Mouse (Mus musculus) stomach, postnatal 0 days (tissue): ENCODE data around the gene Mettl5. TPM values are rescaled to one million over a fixed set of nuclear protein-coding genes. Genes with fewer than 3 reads are reported as not detected.
A peak's percentile ranks its signal among the peaks of the same experiment; 100 is the strongest.

Experiments used
- ATAC-seq: fragments of 200-750 bp; cut with Nextera tagmentation; 2 replicates; pipeline ENCODE4 v1.8.0; 2017; ENCODE audit not compliant: low FRiP score, low TSS enrichment
- DNase-seq: peaks from one replicate; pipeline ENCODE4 v3.0.0-alpha.2; 2016; ENCODE audit warnings: low spot score
- H3K27ac ChIP-seq: fragments of 300-500 bp; sonication (generic); replicated peaks from 2 replicates; pipeline ENCODE4 v1.5.1; 2014; ENCODE audit warnings: mild to moderate bottlenecking, control low read depth
- H3K27me3 ChIP-seq: fragments of 300-500 bp; sonication (generic); 2 replicates; pipeline ENCODE4 v1.6.1; 2014; ENCODE audit warnings: low read length; ENCODE audit not compliant: control insufficient read depth, insufficient read depth
- H3K36me3 ChIP-seq: fragments of 300-500 bp; sonication (generic); 2 replicates; pipeline ENCODE4 v1.6.1; 2014; ENCODE audit warnings: low read length, mixed read lengths; ENCODE audit not compliant: control insufficient read depth, insufficient read depth
- H3K4me1 ChIP-seq: fragments of 300-500 bp; sonication (generic); replicated peaks from 2 replicates; pipeline ENCODE4 v1.6.1; 2014; ENCODE audit warnings: antibody characterized with exemption; ENCODE audit not compliant: control insufficient read depth, insufficient read depth
- H3K4me2 ChIP-seq: fragments of 300-500 bp; sonication (generic); replicated peaks from 2 replicates; pipeline ENCODE4 v1.6.1; 2014; ENCODE audit warnings: low read depth, mild to moderate bottlenecking, control low read depth, moderate library complexity
- H3K4me3 ChIP-seq: fragments of 300-500 bp; sonication (generic); 2 replicates; pipeline ENCODE4 v1.5.1; 2014; ENCODE audit warnings: low read depth, low read length, control low read depth
- H3K9ac ChIP-seq: fragments of 300-500 bp; sonication (generic); 2 replicates; pipeline ENCODE4 v1.6.1; 2014; ENCODE audit warnings: mild to moderate bottlenecking, low read length, control low read depth, mixed read lengths
- H3K9me3 ChIP-seq: fragments of 300-500 bp; sonication (generic); 2 replicates; pipeline ENCODE4 v1.6.1; 2016; ENCODE audit warnings: low read length; ENCODE audit not compliant: control insufficient read depth
- CTCF ChIP-seq: IDR thresholded peaks from 2 replicates; pipeline ENCODE4 v1.5.1; 2016; ENCODE audit warnings: antibody characterized with exemption, low read depth, mild to moderate bottlenecking, moderate library complexity
- EP300 ChIP-seq: optimal IDR thresholded peaks from 2 replicates; pipeline ENCODE3; 2016; ENCODE audit warnings: antibody characterized with exemption
- WGBS: fragments of 180-500 bp; shearing (Covaris S2); extraction: QIAGEN DNeasy Blood & Tissue Kit; methylation state at CpG from one replicate; pipeline ENCODE4 v1.1.7; 2014; 5-methylcytosine and 5-hydroxymethylcytosine counted together
- polyA plus RNA-seq: library from polyadenylated mRNA; unstranded; fragments of >200 nt; fragmentation: Nextera tagmentation; extraction: Ambion mirVana; gene quantifications from 2 replicates; pipeline ENCODE4 v1.2.1, GENCODE M21; 2015

Gene Mettl5
- polyA plus RNA-seq, 1 experiment from 2014 or later, result 32.0 TPM

- Histone ChIP-seq H3K27ac (no peak overlapping the region), H3K9me3 (no peaks in the 10 kb centered on the region), H3K4me2 (no peak overlapping the region), H3K27me3 (no peaks in the 10 kb centered on the region), H3K4me1 (no peaks in the 10 kb centered on the region), H3K36me3 (no peaks in the 10 kb centered on the region), H3K9ac (no peak overlapping the region), H3K4me3 (no peak overlapping the region)
- ATAC-seq (no peak), DNase-seq (no peak)
- TF ChIP-seq EP300 (no peak), CTCF (no peak)
- WGBS, result 69% methylated on average over 1 of the region's 1 CpGs
Observed at GRCm38 (mm10) chr2:69893145-69893544, 7.7 kb upstream of the Mettl5 start.

- H3K4me1 ChIP-seq, result no peaks in the 10 kb centered on the region
- no peak overlapping the region for H3K4me3 ChIP-seq
- DNase-seq (no peak), ATAC-seq (no peak)
- H3K9ac ChIP-seq, result no peak overlapping the region
- no peak overlapping the region for H3K4me2 ChIP-seq
- no peaks in the 10 kb centered on the region for H3K27me3 ChIP-seq
- H3K27ac ChIP-seq, result no peak overlapping the region
- no peak for TF ChIP-seq CTCF
- TF ChIP-seq EP300, result no peak
- H3K9me3 ChIP-seq, result no peaks in the 10 kb centered on the region
- no peaks in the 10 kb centered on the region for H3K36me3 ChIP-seq
- WGBS, result 63% methylated on average over 7 of the region's 7 CpGs
Observed at GRCm38 (mm10) chr2:69890843-69891242, 5.4 kb upstream of the Mettl5 start.

GRCm38 (mm10) chr2:69888957-69889356 lies 3.5 kb upstream of the Mettl5 start:
- no peaks in the 10 kb centered on the region for H3K36me3 ChIP-seq
- WGBS, result 74% methylated on average over 2 of the region's 2 CpGs

GRCm38 (mm10) chr2:69885050-69885449 lies 365 bp downstream of the Mettl5 start:
- Histone ChIP-seq H3K9me3 (no peaks in the 10 kb centered on the region), H3K27ac (peak overlapping the region; percentile 26), H3K36me3 (no peaks in the 10 kb centered on the region), H3K4me1 (no peaks in the 10 kb centered on the region), H3K4me2 (peak overlapping the region; percentile 48), H3K9ac (peak overlapping the region; percentile 60), H3K4me3 (peak overlapping the region; percentile 45), H3K27me3 (no peaks in the 10 kb centered on the region)
- no peak for TF ChIP-seq EP300
- TF ChIP-seq CTCF, result no peak
- DNase-seq (no peak), ATAC-seq (no peak; the same call in 1 of the 2 replicates)
- WGBS, result 6% methylated on average over 12 of the region's 12 CpGs

More at GRCm38 (mm10) chr2:69888957-69889356, 3.5 kb upstream of the Mettl5 start:
- H3K4me3 ChIP-seq, result no peak overlapping the region
- H3K27me3 ChIP-seq, result no peaks in the 10 kb centered on the region
- ATAC-seq, result no peak
- H3K4me1 ChIP-seq, result no peaks in the 10 kb centered on the region
- H3K27ac ChIP-seq, result no peak overlapping the region
- no peak for TF ChIP-seq EP300
- no peak for TF ChIP-seq CTCF
- no peak overlapping the region for H3K4me2 ChIP-seq
- H3K9me3 ChIP-seq, result no peaks in the 10 kb centered on the region
- no peak for DNase-seq
- no peak overlapping the region for H3K9ac ChIP-seq

- no peaks in the 10 kb centered on the region for H3K9me3 ChIP-seq
- DNase-seq (no peak), ATAC-seq (no peak)
- 46% methylated on average over 6 of the region's 6 CpGs for WGBS
- H3K27ac ChIP-seq, result no peak overlapping the region
- no peak for TF ChIP-seq EP300
- no peak for TF ChIP-seq CTCF
- H3K36me3 ChIP-seq, result no peaks in the 10 kb centered on the region
- H3K27me3 ChIP-seq, result no peaks in the 10 kb centered on the region
- peak overlapping the region; percentile 48 for H3K4me2 ChIP-seq
- H3K4me3 ChIP-seq, result peak overlapping the region; percentile 45
- no peak overlapping the region for H3K9ac ChIP-seq
- H3K4me1 ChIP-seq, result no peaks in the 10 kb centered on the region
Observed at GRCm38 (mm10) chr2:69884581-69884980, 834 bp downstream of the Mettl5 start.

- DNase-seq, result no peak
- ATAC-seq, result peak; percentile 3; the same call in 1 of the 2 replicates
- Histone ChIP-seq H3K4me3 (no peak overlapping the region), H3K27me3 (no peaks in the 10 kb centered on the region), H3K9me3 (no peaks in the 10 kb centered on the region), H3K27ac (no peak overlapping the region), H3K36me3 (no peaks in the 10 kb centered on the region), H3K9ac (no peak overlapping the region), H3K4me2 (peak overlapping the region; percentile 48; the same call in 1 of the 2 replicates), H3K4me1 (no peaks in the 10 kb centered on the region)
- 68% methylated on average over 2 of the region's 2 CpGs for WGBS
- peak; percentile 56 for TF ChIP-seq CTCF
- TF ChIP-seq EP300, result no peak
Observed at GRCm38 (mm10) chr2:69883990-69884391, 1.4 kb downstream of the Mettl5 start.
